Mouse (Mus musculus) hindbrain, embryonic 15.5 days (tissue): Measurements from ENCODE around the gene Plcl1. TPM values are rescaled to one million over a fixed set of nuclear protein-coding genes. Genes with fewer than 3 reads are reported as not detected.
"Not testable (repeated sequence)": the region's sequence is repeated elsewhere in the genome, so short reads cannot be mapped to it uniquely, and the experiment has no call there.

Source experiments
- ATAC-seq: fragments of 200-750 bp; cut with Nextera tagmentation; 2 replicates; pipeline ENCODE4 v1.8.0; 2017; ENCODE audit warnings: low read depth, moderate number of reproducible peaks, moderate TSS enrichment; ENCODE audit not compliant: low FRiP score
- H3K27ac ChIP-seq: fragments of 300-500 bp; sonication (generic); replicated peaks from 2 replicates; pipeline ENCODE4 v1.5.1; 2015; ENCODE audit warnings: mild to moderate bottlenecking, inconsistent platforms
- H3K27me3 ChIP-seq: fragments of 300-500 bp; sonication (generic); 2 replicates; pipeline ENCODE4 v1.6.1; 2015; ENCODE audit warnings: control low read depth, inconsistent platforms
- H3K36me3 ChIP-seq: fragments of 300-500 bp; sonication (generic); 2 replicates; pipeline ENCODE4 v1.6.1; 2015; ENCODE audit warnings: control low read depth, inconsistent platforms
- H3K4me1 ChIP-seq: fragments of 300-500 bp; sonication (generic); replicated peaks from 2 replicates; pipeline ENCODE4 v1.6.1; 2015; ENCODE audit warnings: control low read depth, inconsistent platforms
- H3K4me2 ChIP-seq: fragments of 300-500 bp; sonication (generic); 2 replicates; pipeline ENCODE4 v1.6.1; 2015; ENCODE audit warnings: moderate library complexity, mild to moderate bottlenecking, inconsistent platforms
- H3K4me3 ChIP-seq: fragments of 300-500 bp; sonication (generic); 2 replicates; pipeline ENCODE4 v1.5.1; 2015; ENCODE audit warnings: mild to moderate bottlenecking, inconsistent platforms
- H3K9ac ChIP-seq: fragments of 300-500 bp; sonication (generic); 2 replicates; pipeline ENCODE4 v1.6.1; 2015; ENCODE audit warnings: inconsistent platforms
- H3K9me3 ChIP-seq: fragments of 300-500 bp; sonication (generic); 2 replicates; pipeline ENCODE4 v1.6.1; 2016; ENCODE audit warnings: control low read depth, inconsistent platforms
- WGBS: fragments of 180-500 bp; shearing (Covaris S2); methylation state at CpG from one replicate; pipeline ENCODE4 v1.1.7; 2015; 5-methylcytosine and 5-hydroxymethylcytosine counted together
- polyA plus RNA-seq: library from polyadenylated mRNA; unstranded; fragments of >200 nt; fragmentation: Nextera tagmentation; extraction: Ambion mirVana; gene quantifications from 2 replicates; pipeline ENCODE4 v1.2.1, GENCODE M21; 2015

Gene Plcl1
- polyA plus RNA-seq, 1 experiment from 2014 or later: 4.5 TPM

DNA sequence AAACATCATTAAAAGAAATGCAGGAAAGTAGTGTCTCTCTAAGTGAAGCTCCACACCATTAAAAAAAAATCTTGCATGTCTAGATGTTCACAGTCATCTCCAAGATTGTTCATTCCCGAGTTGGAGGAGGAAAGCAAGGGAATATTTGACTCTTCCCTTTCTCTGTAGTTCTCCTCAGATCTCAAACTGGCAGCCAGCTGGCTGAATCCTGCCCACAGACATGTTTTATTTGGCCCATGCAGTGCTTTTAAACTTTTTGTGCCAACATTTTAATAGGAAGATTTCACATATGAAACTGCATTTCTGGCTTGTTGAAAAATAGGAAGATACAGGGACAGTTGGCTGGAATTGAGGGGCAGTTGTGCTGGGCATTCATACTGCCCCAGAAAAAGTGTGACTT is 94.2 kb downstream of the Plcl1 start:
- no peak overlapping the region for H3K27ac ChIP-seq
- H3K4me2 ChIP-seq: no peak overlapping the region
- no peaks in the 10 kb centered on the region for H3K9me3 ChIP-seq
- no peaks in the 10 kb centered on the region for H3K27me3 ChIP-seq
- WGBS: 61% methylated on average over 1 of the region's 1 CpGs
- no peaks in the 10 kb centered on the region for H3K36me3 ChIP-seq
- H3K4me1 ChIP-seq: peaks cover 5% of the 10 kb centered on the region; the same call in 1 of the 2 replicates
- no peak overlapping the region for H3K9ac ChIP-seq
- no peak overlapping the region for H3K4me3 ChIP-seq
- ATAC-seq: no peak

DNA sequence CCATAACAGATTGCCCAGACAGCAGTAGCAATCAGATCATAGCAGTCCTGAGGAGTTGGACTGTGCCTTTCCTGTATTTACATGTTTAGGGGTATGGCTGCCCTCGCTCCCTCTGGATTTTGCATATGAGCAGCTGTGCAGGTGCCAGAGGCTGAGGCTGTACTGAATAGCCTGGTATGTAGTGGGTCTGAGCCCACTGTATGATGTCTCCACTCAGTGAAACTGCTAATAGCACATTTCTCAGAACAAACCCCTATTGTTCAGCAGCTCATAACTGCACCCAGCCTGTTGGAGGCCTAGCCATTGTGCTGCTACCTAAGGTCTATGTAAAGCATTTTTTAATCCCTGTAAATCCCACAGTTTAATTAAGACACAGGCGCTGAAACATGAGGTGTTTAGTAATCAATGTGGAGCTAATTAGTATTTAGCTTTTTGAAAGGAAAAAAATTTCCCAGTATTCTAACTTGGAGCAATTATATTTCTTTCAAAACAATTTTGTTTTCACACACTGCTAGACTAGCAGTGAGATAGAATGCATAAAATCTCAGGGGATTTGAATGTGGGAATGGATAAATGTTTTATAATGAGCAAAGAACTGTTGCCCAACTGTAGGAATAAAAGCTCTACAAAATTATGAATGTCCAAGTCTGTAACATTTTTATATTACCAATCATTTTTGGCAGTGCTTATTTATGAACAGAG is 95.4 kb downstream of the Plcl1 start:
- Histone ChIP-seq H3K4me3 (no peak overlapping the region), H3K27ac (no peak overlapping the region), H3K27me3 (no peaks in the 10 kb centered on the region), H3K9me3 (no peaks in the 10 kb centered on the region), H3K9ac (no peak overlapping the region), H3K4me1 (peaks cover 5% of the 10 kb centered on the region; the same call in 1 of the 2 replicates), H3K4me2 (no peak overlapping the region), H3K36me3 (no peaks in the 10 kb centered on the region)
- WGBS: 68% methylated on average over 2 of the region's 2 CpGs
- peak; percentile 74 for ATAC-seq

DNA sequence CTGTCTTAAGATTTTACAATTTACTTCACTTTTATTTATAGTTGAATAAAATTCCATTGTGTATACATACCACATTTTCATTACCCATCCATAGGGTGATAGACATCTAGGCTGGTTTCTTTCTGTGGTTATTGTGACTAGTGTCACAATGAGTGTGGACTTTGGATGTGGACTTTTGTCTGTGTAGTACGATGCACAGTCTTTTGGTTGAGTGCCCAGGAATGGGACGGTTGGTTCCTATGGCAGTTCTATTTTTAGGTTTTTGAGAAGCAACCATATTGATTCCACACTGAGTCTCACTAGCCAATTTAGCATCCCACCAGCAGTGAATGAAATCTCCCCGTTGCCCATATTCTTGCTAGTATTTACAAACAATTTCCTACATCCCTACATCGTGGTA is 100.1 kb downstream of the Plcl1 start:
- Histone ChIP-seq H3K36me3 (no peaks in the 10 kb centered on the region), H3K9ac (no peak overlapping the region), H3K4me2 (no peak overlapping the region), H3K27me3 (no peaks in the 10 kb centered on the region), H3K27ac (no peak overlapping the region), H3K4me3 (no peak overlapping the region), H3K9me3 (no peaks in the 10 kb centered on the region), H3K4me1 (peaks cover 4% of the 10 kb centered on the region; the same call in 1 of the 2 replicates)
- no peak for ATAC-seq
- WGBS: 76% methylated on average over 4 of the region's 4 CpGs

DNA sequence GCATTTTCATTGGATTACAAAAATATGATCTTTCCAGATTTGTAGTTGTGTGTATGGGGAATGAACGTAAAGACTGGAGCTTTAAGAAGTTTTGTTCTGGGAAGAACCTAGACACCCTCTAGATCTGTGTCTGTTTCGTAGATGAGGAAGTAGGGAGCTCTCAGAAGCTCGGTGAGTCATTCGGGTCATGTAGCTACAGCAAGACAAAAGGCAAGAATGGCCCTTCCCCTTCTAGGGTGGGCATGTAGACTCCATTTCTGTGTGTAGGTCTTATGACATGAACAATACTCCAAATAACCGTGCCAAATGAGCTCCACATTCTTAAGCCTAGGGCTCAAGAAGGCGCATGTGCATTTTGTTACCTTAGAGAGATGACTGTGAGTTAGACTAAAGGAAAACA is 101.3 kb downstream of the Plcl1 start:
- H3K27ac ChIP-seq: no peak overlapping the region

DNA sequence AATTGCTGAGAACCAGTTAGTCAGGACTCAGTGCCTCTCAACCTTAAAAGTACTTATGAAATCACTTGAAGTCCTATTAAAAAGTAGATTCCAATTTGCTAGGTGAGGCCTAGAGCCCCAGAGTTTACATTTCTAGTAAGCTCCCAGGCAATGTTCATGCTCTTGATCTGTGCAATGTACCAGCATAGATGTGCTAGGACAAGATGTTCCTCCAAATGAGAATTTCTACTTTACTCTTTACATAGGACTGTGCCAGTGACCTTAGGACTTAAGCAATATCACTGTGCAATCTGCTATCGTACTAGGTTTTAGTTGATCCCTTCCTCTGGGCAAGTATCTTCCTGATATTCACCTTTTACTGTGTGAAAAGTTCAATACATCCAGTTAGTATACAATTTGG is 103.9 kb downstream of the Plcl1 start:
- 95% methylated on average over 1 of the region's 1 CpGs for WGBS
- Histone ChIP-seq H3K9ac (no peak overlapping the region), H3K27ac (no peak overlapping the region), H3K4me1 (no peaks in the 10 kb centered on the region), H3K4me3 (no peak overlapping the region), H3K4me2 (no peak overlapping the region), H3K27me3 (no peaks in the 10 kb centered on the region), H3K36me3 (no peaks in the 10 kb centered on the region), H3K9me3 (no peaks in the 10 kb centered on the region)
- no peak for ATAC-seq

More for the DNA sequence above, 101.3 kb downstream of the Plcl1 start:
- Histone ChIP-seq H3K9ac (no peak overlapping the region), H3K36me3 (no peaks in the 10 kb centered on the region), H3K4me3 (no peak overlapping the region), H3K4me1 (no peaks in the 10 kb centered on the region), H3K27me3 (no peaks in the 10 kb centered on the region), H3K9me3 (no peaks in the 10 kb centered on the region), H3K4me2 (no peak overlapping the region)
- no peak for ATAC-seq
- WGBS: 69% methylated on average over 6 of the region's 6 CpGs

DNA sequence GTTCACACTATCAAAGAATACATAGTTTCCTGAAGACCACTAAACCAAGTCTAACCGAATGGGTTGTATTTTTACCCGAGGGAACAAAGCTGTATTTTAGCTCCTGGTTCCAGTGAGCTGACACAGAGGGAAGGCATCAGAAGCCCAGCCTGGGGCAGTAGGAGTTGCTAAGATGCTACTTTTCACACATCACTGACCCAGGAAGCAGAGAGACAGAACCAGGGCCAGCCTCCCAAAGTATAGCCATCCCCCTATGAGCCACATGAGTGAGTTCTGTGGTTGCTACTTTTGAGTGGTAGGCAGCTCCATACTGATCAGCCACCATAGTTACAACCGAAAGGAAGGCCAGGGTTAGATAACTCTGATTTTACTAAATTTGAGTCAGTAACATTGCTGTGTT is 106.4 kb downstream of the Plcl1 start:
- Histone ChIP-seq H3K27me3 (no peaks in the 10 kb centered on the region), H3K36me3 (no peaks in the 10 kb centered on the region), H3K9ac (no peak overlapping the region), H3K27ac (no peak overlapping the region), H3K9me3 (no peaks in the 10 kb centered on the region), H3K4me1 (no peaks in the 10 kb centered on the region), H3K4me2 (no peak overlapping the region), H3K4me3 (no peak overlapping the region)
- 86% methylated on average over 3 of the region's 3 CpGs for WGBS
- ATAC-seq: no peak

DNA sequence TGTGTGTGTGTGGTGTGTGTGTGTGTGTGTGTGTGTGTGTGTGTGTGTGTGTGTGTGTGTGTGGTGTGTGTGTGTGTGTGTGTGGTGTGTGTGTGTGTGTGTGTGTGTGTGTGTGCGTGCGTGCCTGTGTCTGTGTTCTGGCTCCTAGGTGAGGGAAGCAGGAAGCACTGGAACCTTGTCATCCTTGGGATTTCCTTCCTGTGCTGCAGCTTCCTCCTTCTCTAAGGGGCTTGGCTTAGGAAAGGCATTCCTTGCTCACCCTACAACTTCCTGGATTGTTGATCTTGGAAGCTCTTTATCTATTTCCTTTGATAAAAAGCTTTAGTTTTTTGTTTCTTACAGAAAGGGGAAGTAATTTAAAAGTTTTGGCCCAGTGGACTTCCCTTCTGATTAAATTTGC is 107.1 kb downstream of the Plcl1 start:
- ATAC-seq, H3K27ac ChIP-seq, H3K4me2 ChIP-seq, H3K4me3 ChIP-seq, H3K27me3 ChIP-seq, H3K9me3 ChIP-seq, H3K4me1 ChIP-seq, H3K9ac ChIP-seq, H3K36me3 ChIP-seq: not testable (repeated sequence)
- WGBS: 88% methylated on average over 2 of the region's 2 CpGs

DNA sequence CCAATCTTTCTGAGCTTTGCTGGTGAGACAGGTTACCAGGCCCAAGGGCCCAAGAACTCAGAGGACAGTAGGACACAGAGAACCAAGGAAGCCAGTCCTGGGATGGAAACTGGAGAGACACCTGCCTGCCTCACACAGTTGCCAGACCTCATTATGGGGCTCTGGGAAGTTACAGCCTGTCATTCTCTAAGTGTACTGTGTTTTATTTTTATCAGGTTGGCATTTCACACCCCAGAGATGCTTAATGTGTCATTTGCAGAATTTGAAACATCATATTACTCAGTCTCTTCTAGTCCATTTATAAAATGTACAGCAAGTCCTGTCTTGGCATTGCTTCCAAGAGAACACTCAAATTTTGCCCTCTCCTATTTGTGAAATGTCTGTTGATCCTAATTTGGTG is 111.5 kb downstream of the Plcl1 start:
- Histone ChIP-seq H3K4me1 (no peaks in the 10 kb centered on the region), H3K27me3 (no peaks in the 10 kb centered on the region), H3K9me3 (no peaks in the 10 kb centered on the region), H3K36me3 (no peaks in the 10 kb centered on the region), H3K27ac (no peak overlapping the region), H3K9ac (no peak overlapping the region), H3K4me3 (no peak overlapping the region), H3K4me2 (no peak overlapping the region)
- ATAC-seq: no peak

DNA sequence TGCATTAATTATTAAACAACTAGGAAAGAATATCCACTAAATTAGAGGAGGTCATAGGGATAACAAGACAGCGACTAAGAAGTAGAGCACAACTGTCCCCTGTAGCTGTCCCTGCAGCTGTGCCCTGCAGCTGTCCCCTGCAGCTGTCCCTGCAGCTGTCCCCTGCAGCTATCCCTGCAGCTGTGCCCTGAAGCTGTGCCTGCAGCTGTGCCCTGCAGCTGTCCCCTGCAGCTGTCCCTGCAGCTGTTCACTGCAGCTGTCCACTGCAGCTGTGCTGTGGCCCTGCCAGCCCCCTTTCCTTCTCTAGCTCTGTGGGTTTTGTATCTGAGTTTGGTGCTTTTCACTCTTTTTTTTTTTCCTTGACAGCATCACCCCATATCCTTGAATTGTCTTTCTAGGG is 118.2 kb downstream of the Plcl1 start:
- no peak overlapping the region for H3K4me2 ChIP-seq
- no peaks in the 10 kb centered on the region for H3K36me3 ChIP-seq
- no peak for ATAC-seq
- no peaks in the 10 kb centered on the region for H3K9me3 ChIP-seq
- H3K27ac ChIP-seq: no peak overlapping the region
- H3K27me3 ChIP-seq: no peaks in the 10 kb centered on the region
- WGBS: 95% methylated on average over 1 of the region's 1 CpGs
- no peaks in the 10 kb centered on the region for H3K4me1 ChIP-seq
- no peak overlapping the region for H3K4me3 ChIP-seq
- no peak overlapping the region for H3K9ac ChIP-seq

DNA sequence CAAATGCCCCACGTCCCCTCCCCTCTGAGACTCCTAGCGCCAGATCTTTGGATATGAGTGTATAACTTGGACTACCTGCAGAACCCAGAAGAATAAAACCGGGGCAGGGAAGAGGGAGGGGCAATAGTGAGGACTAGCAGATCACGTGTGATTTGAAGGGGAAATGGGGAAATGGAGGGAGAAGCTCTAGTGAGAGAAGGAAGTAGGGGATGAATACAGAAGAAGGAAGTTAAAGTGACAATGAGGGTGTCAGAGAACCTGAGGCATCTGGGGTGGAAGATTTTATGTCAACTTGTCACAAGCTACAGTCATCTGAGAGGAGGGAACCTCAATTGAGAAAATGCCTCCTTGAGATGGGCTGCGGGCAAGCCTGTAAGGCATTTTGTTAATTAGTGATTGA is 119.4 kb downstream of the Plcl1 start:
- H3K9ac ChIP-seq: no peak overlapping the region
- H3K27ac ChIP-seq: no peak overlapping the region
- no peak for ATAC-seq
- H3K4me1 ChIP-seq: no peaks in the 10 kb centered on the region
- H3K9me3 ChIP-seq: no peaks in the 10 kb centered on the region
- H3K4me3 ChIP-seq: no peak overlapping the region
- H3K36me3 ChIP-seq: no peaks in the 10 kb centered on the region
- no peak overlapping the region for H3K4me2 ChIP-seq
- WGBS: 74% methylated on average over 5 of the region's 5 CpGs
- H3K27me3 ChIP-seq: no peaks in the 10 kb centered on the region

DNA sequence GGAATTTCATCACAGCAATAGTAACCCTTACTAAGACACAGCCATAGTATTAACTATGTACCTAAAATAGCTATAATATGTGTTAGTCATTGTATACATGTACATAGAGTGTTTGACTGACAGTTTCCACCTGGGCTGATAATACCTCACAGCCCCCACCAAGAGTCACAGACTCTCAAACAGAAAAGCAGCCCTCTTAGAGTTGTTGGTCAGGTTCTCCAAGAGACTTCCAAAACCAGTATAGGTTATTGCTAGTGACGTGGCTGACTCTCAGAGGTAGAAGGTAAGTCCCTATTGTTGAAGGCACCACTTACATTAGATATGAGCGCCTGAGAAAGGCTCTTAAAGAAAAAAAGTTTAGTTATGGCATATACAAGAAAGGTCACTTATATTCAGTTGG is 120.0 kb downstream of the Plcl1 start:
- Histone ChIP-seq H3K36me3 (no peaks in the 10 kb centered on the region), H3K27ac (no peak overlapping the region), H3K4me3 (no peak overlapping the region), H3K9ac (no peak overlapping the region), H3K4me2 (no peak overlapping the region), H3K9me3 (no peaks in the 10 kb centered on the region), H3K27me3 (no peaks in the 10 kb centered on the region), H3K4me1 (no peaks in the 10 kb centered on the region)
- WGBS: 93% methylated on average over 2 of the region's 2 CpGs
- no peak for ATAC-seq

DNA sequence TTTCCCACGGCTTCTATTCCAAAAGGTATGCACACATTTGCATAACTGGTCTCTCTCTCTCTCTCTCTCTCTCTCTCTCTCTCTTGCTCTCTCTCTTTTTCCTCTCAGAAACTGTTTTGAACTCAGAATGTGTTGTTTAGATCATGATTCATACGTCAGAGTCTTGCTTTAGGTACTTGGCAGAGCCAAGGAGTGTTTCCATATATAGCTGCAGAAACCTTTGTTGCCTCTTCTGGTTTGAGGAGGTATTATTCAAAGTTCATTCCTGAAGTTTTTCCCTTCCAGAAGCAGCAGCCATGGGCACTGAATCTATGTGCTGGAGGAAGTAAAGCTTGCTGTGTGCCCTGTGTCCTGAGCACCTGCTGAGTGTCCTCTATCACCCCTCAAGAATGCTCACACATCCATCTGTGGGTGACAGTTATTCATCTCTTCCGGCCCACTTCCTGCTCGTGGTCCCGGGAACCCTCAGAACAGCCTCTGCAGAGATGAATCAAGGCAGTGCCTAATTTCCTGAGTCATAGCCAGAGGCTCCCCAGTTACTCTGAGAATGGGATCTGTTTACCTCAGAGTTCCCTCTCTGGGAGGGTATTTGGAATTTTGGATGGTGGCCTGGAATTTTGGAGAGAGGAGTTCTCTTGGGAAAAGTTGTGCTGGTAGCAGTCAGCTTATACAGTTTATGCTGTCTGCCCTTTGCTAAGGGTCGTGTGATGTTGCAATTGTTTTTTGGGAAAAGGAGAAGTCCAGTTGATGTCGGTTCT is 123.0 kb downstream of the Plcl1 start:
- H3K9me3 ChIP-seq: no peaks in the 10 kb centered on the region
- H3K4me3 ChIP-seq: no peak overlapping the region
- no peak overlapping the region for H3K27ac ChIP-seq
- ATAC-seq: peak; percentile 51; the same call in 1 of the 2 replicates
- no peak overlapping the region for H3K9ac ChIP-seq
- no peaks in the 10 kb centered on the region for H3K27me3 ChIP-seq
- H3K4me1 ChIP-seq: no peaks in the 10 kb centered on the region
- H3K4me2 ChIP-seq: no peak overlapping the region
- no peaks in the 10 kb centered on the region for H3K36me3 ChIP-seq
- 61% methylated on average over 7 of the region's 7 CpGs for WGBS
